Mouse (Mus musculus) bone marrow, adult 2 months (tissue): ENCODE results near the gene 1110004F10Rik.

Experiments
- CTCF ChIP-seq: fragments of 200-500 bp; IDR thresholded peaks from 2 replicates; pipeline ENCODE4 v1.5.1; 2011; ENCODE audit warnings: low read length, control low read depth; ENCODE audit not compliant: control insufficient read depth, insufficient read depth
- POLR2A ChIP-seq: fragments of 200-500 bp; IDR thresholded peaks from 2 replicates; pipeline ENCODE4 v1.6.1; 2011; ENCODE audit warnings: low read depth, mild to moderate bottlenecking, control low read depth, low read length, borderline replicate concordance; ENCODE audit not compliant: control insufficient read depth

- TF ChIP-seq CTCF: no peak
- TF ChIP-seq POLR2A: no peak
Observed at GRCm38 (mm10) chr7:116121202-116121601, 82.0 kb downstream of the 1110004F10Rik start.
